In genomic region chr13:56432496-56432895, GRCm38 (mm10) we compare ENCODE assay signal across 27 mouse cellular contexts. TPM values are rescaled to one million over a fixed set of nuclear protein-coding genes. Genes with fewer than 3 reads are reported as not detected.
A peak's percentile ranks its signal among the peaks of the same experiment; 100 is the strongest.
DNase-seq lines count a peak whose midpoint lies in the region; ATAC-seq and TF ChIP-seq lines count a peak whose summit lies in the region.
"Had no signal": no experiment of that assay in that cellular context is flagged by ENCODE, and none has a peak within 500 bp of the region (broad histone marks: within the 10 kb centered on the region; RNA-seq: fewer than 3 reads in every experiment).

No protein-coding gene starts in this region.

- DNase-seq in cerebellum, postnatal 4 days (ENCODE audit: low spot score in 2 of 2), result no peak
- DNase-seq in cerebellum, adult 11-12 months, result peak; percentile 64
- peak; percentile 91 to 92 for DNase-seq in cerebellum, postnatal 10 days
- DNase-seq in right cerebral cortex, adult 2 months (ENCODE audit: low spot score in 2 of 2), result no peak
- DNase-seq in natural killer cell, adult 2 months (ENCODE audit: low spot score in 2 of 2), result no peak
- no peak for DNase-seq in heart, adult 18-20 months
- DNase-seq: adrenal gland, postnatal 36 days; forebrain, postnatal 0 days; gastrocnemius, postnatal 14 days; heart, adult 2 months; heart, postnatal 36 days; liver, postnatal 0 days; right cerebral cortex, postnatal 4 days; thymus, adult 18-20 months; thymus, postnatal 36 days had no signal

- ATAC-seq in cerebellum, adult (ENCODE audit: insufficient number of reproducible peaks, low FRiP score, low TSS enrichment), result peak; percentile 47
- ATAC-seq: forebrain, postnatal 0 days; hindbrain, embryonic 16.5 days; intestine, postnatal 0 days; liver, postnatal 0 days; lung, postnatal 0 days; midbrain, embryonic 13.5 days had no signal

- TF ChIP-seq CTCF in E14TG2a.4 (conservative IDR thresholded peaks at IDR 0.05; ENCODE audit: low read length), result no peak

- peak overlapping the region; percentile 57 for H3K4me3 ChIP-seq in E14TG2a.4 (replicated peaks; ENCODE audit: low read length)
- H3K4me3 ChIP-seq: embryonic facial prominence, embryonic 12.5 days; heart, adult 2 months; heart, embryonic 15.5 days; midbrain, embryonic 13.5 days; neural tube, embryonic 12.5 days had no signal

- H3K36me3 ChIP-seq in E14TG2a.4 (ENCODE audit: insufficient read depth, low read length), result no peaks in the 10 kb centered on the region
- H3K36me3 ChIP-seq: embryonic facial prominence, embryonic 12.5 days; heart, embryonic 15.5 days; midbrain, embryonic 13.5 days; neural tube, embryonic 12.5 days had no signal

- H3K9me3 ChIP-seq in E14TG2a.4 (ENCODE audit: low read length), result no peaks in the 10 kb centered on the region
- H3K9me3 ChIP-seq: embryonic facial prominence, embryonic 12.5 days; heart, embryonic 15.5 days; midbrain, embryonic 13.5 days; neural tube, embryonic 12.5 days had no signal

- H3K4me1 ChIP-seq in E14TG2a.4 (replicated peaks; ENCODE audit: low read depth, low read length), result peaks cover 44% of the 10 kb centered on the region

- H3K27me3 ChIP-seq in E14TG2a.4 (ENCODE audit: insufficient read depth, low read length), result peaks cover 77% of the 10 kb centered on the region

RNA-seq across cellular contexts. Expression of gene Slc25a48, which starts 5.7 kb away (rescaled TPM):
- under 1 TPM; 0.07 to 0.15 TPM for total RNA-seq in heart, adult 18-20 months (2021)
- total RNA-seq: forebrain, postnatal 0 days had no signal

RNA-seq across cellular contexts. Expression of gene Gm3045, which starts 6.1 kb away (rescaled TPM):
- total RNA-seq in heart, adult 18-20 months (2021), result not detected
- total RNA-seq: adrenal gland, adult 18-20 months; adrenal gland, postnatal 36 days; ES-E14; forebrain, postnatal 0 days; gastrocnemius, postnatal 14 days; heart, adult 2 months; heart, postnatal 36 days; left cerebral cortex, adult 18-20 months had no signal

RNA-seq across cellular contexts. Expression of gene Il9, which starts 49.5 kb away (rescaled TPM):
- total RNA-seq in heart, adult 18-20 months (2021), result not detected
- total RNA-seq: adrenal gland, adult 18-20 months; adrenal gland, postnatal 36 days; ES-E14; forebrain, postnatal 0 days; gastrocnemius, postnatal 14 days; heart, adult 2 months; heart, postnatal 36 days; left cerebral cortex, adult 18-20 months had no signal

Comparison
In these comparisons a context has a peak if more than half of its experiments do, and no peak if none do; other contexts are left out.
1. DNase-seq: peak in cerebellum, adult 11-12 months (single experiment) and cerebellum, postnatal 10 days (2 of 2); none in cerebellum, postnatal 4 days (0 of 2), right cerebral cortex, adult 2 months (0 of 2), natural killer cell, adult 2 months (0 of 2) and heart, adult 18-20 months (0 of 2).